Mouse (Mus musculus): ENCODE measurements around the gene Apom.

DNA sequence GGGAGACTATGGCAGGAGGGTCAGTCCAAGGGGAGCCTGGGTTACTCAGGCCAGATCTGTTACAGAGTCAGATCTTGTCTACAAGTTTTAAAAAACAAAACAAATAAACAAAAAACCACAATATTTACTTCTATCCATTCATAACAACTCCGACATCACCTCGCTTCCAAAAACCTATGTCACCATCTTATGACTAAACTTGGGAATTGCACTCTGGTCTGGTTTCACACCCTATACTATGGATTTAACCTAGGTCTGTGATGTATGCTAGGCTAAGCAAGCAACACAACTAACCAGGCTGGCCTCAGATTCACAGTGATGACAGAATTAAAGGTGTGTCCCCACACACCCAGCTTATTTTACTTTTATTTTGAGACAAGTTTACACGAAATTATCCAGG is 25.3 kb downstream of the Apom start:
- TF ChIP-seq CTCF (IDR thresholded peaks at IDR 0.05; ENCODE audit: low read depth), result no peak
- no peak for TF ChIP-seq EP300 (IDR thresholded peaks at IDR 0.05; ENCODE audit: low read depth)
